Mouse (Mus musculus) embryonic facial prominence, embryonic 11.5 days (tissue): ENCODE data around the gene Kifc3. TPM values are rescaled to one million over a fixed set of nuclear protein-coding genes. Genes with fewer than 3 reads are reported as not detected.
"Not testable (repeated sequence)": the region's sequence is repeated elsewhere in the genome, so short reads cannot be mapped to it uniquely, and the experiment has no call there.

Source experiments
- ATAC-seq: fragments of 200-750 bp; cut with Nextera tagmentation; replicated peaks from 2 replicates; pipeline ENCODE4 v1.8.0; 2017; ENCODE audit warnings: low read depth; ENCODE audit not compliant: insufficient number of reproducible peaks, low FRiP score, low TSS enrichment
- DNase-seq: peaks from one replicate; pipeline ENCODE4 v3.0.0-alpha.2; 2015; ENCODE audit warnings: low spot score
- H3K27ac ChIP-seq: fragments of 300-500 bp; sonication (generic); replicated peaks from 2 replicates; pipeline ENCODE4 v1.5.1; 2014; ENCODE audit warnings: mild to moderate bottlenecking, low read depth, low read length, control low read depth
- H3K27me3 ChIP-seq: fragments of 300-500 bp; sonication (generic); 2 replicates; pipeline ENCODE4 v1.6.1; 2014; ENCODE audit warnings: mild to moderate bottlenecking, low read length, moderate library complexity, mixed read lengths; ENCODE audit not compliant: control insufficient read depth, insufficient read depth
- H3K36me3 ChIP-seq: fragments of 300-500 bp; sonication (generic); replicated peaks from 2 replicates; pipeline ENCODE4 v1.6.1; 2014; ENCODE audit warnings: low read depth, mild to moderate bottlenecking, low read length, moderate library complexity, mixed read lengths; ENCODE audit not compliant: control insufficient read depth, insufficient read depth
- H3K4me1 ChIP-seq: fragments of 300-500 bp; sonication (generic); 2 replicates; pipeline ENCODE4 v1.6.1; 2014; ENCODE audit warnings: low read length, mixed read lengths; ENCODE audit not compliant: control insufficient read depth, insufficient read depth
- H3K4me2 ChIP-seq: fragments of 300-500 bp; sonication (generic); 2 replicates; pipeline ENCODE4 v1.6.1; 2014; ENCODE audit warnings: low read depth, mild to moderate bottlenecking, control low read depth, low read length, moderate library complexity
- H3K4me3 ChIP-seq: fragments of 300-500 bp; sonication (generic); 2 replicates; pipeline ENCODE4 v1.5.1; 2014; ENCODE audit warnings: low read depth, low read length, control low read depth
- H3K9ac ChIP-seq: fragments of 300-500 bp; sonication (generic); replicated peaks from 2 replicates; pipeline ENCODE4 v1.6.1; 2014; ENCODE audit warnings: mild to moderate bottlenecking, control low read depth, low read length
- H3K9me3 ChIP-seq: fragments of 300-500 bp; sonication (generic); replicated peaks from 2 replicates; pipeline ENCODE4 v1.6.1; 2016; ENCODE audit warnings: mild to moderate bottlenecking, low read length, inconsistent platforms, mixed read lengths; ENCODE audit not compliant: control insufficient read depth
- WGBS: fragments of 180-500 bp; shearing (Covaris S2); extraction: QIAGEN DNeasy Blood & Tissue Kit; methylation state at CpG from one replicate; pipeline ENCODE4 v1.1.7; 2014; 5-methylcytosine and 5-hydroxymethylcytosine counted together
- polyA plus RNA-seq: library from polyadenylated mRNA; unstranded; fragments of >200 nt; fragmentation: Nextera tagmentation; extraction: Ambion mirVana; gene quantifications from 2 replicates; pipeline ENCODE4 v1.2.1, GENCODE M21; 2014

Kifc3 gene
- polyA plus RNA-seq, 1 experiment from 2014 or later, result 3.9 TPM

DNA sequence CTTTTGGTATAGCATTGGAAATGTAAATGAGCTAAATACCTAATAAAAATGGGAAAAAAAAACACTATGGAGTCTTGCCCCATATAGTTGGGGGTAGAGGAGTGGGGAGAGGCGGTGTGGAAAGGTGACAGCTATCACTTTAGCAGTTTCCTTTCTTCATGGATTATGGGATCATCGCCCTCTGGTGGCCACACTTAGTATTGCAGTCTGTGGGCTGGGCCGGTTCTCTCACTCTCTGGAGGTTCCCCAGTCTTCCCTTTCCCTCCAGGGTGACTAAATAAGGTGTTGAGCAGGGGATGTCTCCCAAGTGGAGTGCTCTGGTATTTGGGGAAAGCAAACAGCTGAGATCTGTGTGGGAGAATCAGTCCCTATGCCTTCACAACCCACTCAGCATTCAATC, 33.1 kb upstream of the Kifc3 start:
- Histone ChIP-seq H3K27ac (no peak overlapping the region), H3K4me2 (no peak overlapping the region), H3K4me1 (no peaks in the 10 kb centered on the region), H3K4me3 (no peak overlapping the region), H3K9me3 (no peaks in the 10 kb centered on the region), H3K27me3 (no peaks in the 10 kb centered on the region), H3K9ac (no peak overlapping the region), H3K36me3 (no peaks in the 10 kb centered on the region)
- DNase-seq, result peak; percentile 76
- 7% methylated on average over 3 of the region's 3 CpGs for WGBS
- ATAC-seq, result no peak

DNA sequence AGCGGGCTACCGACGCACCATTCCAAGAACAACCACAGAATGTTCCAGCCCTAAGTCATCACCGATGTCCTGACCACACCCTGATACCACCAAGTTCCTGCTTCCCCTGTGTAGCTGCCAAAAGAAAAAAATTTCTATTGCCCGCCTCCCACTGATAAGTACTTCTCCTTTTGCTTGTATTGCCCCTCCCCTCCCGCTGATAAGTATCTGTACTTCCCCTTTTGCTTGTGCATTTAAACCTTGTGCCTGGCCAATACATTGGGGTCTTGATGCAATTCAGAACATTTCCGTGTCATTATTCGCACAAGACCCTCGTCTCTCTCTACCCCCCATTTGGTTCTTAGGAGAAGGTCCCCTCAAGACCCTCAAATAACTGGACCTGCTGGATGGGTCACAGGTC, 27.5 kb upstream of the Kifc3 start:
- not testable (repeated sequence) for H3K27ac ChIP-seq, H3K4me3 ChIP-seq, H3K9me3 ChIP-seq, H3K4me1 ChIP-seq, ATAC-seq, H3K36me3 ChIP-seq, H3K27me3 ChIP-seq, H3K9ac ChIP-seq, H3K4me2 ChIP-seq, DNase-seq
- WGBS, result 94% methylated on average over 9 of the region's 9 CpGs

DNA sequence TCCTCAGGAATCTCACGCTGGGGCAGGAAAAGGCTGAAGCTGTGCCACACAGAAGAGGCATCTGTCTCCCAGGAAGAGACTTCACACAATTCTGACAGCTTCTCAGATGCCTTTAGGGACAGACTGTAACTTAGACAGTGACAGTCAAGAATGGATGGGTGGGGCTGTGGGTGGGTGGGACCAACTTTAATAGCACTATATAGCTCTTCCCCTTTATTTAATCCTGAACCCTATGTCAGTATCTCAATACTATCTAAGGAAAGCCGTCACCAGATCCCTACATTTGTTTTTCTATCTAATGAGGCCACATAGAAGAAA, 24.5 kb upstream of the Kifc3 start:
- Histone ChIP-seq H3K4me2 (no peak overlapping the region), H3K27ac (no peak overlapping the region), H3K27me3 (no peaks in the 10 kb centered on the region), H3K36me3 (no peaks in the 10 kb centered on the region), H3K9me3 (no peaks in the 10 kb centered on the region), H3K9ac (no peak overlapping the region), H3K4me1 (no peaks in the 10 kb centered on the region), H3K4me3 (no peak overlapping the region)
- ATAC-seq (no peak), DNase-seq (no peak)
- 19% methylated on average over 2 of the region's 2 CpGs for WGBS

DNA sequence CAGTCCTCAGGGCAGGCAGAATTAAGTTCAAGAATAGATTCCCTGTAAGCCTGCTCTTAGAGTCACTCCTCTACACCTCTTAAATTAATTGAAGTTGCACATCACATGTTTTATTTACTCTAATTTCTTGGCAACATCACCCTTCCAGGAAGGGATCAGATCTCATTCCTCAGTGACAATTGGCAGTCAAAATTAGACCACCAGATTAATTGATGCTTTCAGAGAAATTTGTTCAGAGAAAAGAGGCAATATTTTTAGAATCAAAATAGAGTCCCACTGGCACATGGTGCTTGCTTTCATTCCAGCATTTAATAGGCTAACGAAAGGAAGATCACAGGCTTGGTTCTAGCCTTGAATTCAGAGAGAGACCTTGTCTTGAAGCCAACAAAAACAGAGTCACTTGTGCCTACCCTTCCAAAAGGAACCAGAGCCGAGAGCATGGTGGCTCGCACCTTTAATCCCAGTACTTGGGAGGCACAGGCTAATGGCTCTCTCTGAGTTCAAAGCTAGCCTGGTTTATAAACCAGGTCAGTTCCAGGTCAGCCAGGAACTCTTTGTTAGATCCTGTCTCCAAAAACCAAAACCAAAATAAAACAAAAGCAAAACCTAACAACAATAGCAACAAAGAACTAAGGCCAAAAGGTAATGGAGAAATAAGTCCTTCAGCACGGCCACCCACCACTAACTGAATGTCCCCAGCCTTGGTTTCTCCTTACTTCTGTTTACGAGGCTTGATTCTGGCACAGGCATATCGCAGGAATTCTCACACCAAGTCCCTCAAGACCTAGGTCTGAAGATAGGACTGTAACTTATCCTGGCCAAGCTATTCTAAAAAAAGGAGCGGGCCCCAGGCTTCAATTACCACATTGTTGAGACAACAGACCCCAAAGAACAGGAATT, 23.9 kb upstream of the Kifc3 start:
- 46% methylated on average over 7 of the region's 7 CpGs for WGBS
- no peak overlapping the region for H3K27ac ChIP-seq

DNA sequence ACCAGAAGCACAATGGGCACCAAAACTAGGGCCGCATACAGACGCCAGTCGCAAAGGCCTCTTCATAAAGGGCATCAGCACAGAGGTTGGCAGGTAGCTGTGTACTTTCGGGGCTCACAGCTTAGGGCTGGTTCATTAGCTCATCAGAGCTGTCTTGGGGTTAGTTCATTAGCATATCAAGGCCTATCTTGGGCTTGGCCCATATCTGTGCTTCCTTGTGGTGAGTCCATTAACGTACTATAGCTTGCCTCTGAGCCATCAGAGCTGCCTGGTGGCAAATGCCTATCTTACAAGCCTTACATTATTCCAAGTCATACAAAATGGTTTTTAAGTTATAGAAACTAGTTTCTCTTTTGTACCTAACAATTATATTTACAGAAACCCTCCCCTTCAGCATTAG, 21.4 kb upstream of the Kifc3 start:
- ATAC-seq, result no peak
- H3K27me3 ChIP-seq, result no peaks in the 10 kb centered on the region
- no peak overlapping the region for H3K27ac ChIP-seq
- H3K36me3 ChIP-seq, result no peaks in the 10 kb centered on the region
- no peak overlapping the region for H3K4me3 ChIP-seq
- DNase-seq, result no peak
- no peak overlapping the region for H3K4me2 ChIP-seq
- H3K9me3 ChIP-seq, result no peaks in the 10 kb centered on the region
- H3K4me1 ChIP-seq, result no peaks in the 10 kb centered on the region
- H3K9ac ChIP-seq, result no peak overlapping the region
- 89% methylated on average over 5 of the region's 5 CpGs for WGBS

More for the DNA sequence above, 23.9 kb upstream of the Kifc3 start:
- no peak overlapping the region for H3K4me2 ChIP-seq
- DNase-seq (peak; percentile 15), ATAC-seq (no peak)
- no peak overlapping the region for H3K4me3 ChIP-seq
- H3K36me3 ChIP-seq, result no peaks in the 10 kb centered on the region
- no peaks in the 10 kb centered on the region for H3K27me3 ChIP-seq
- H3K4me1 ChIP-seq, result no peaks in the 10 kb centered on the region
- no peak overlapping the region for H3K9ac ChIP-seq
- H3K9me3 ChIP-seq, result no peaks in the 10 kb centered on the region

DNA sequence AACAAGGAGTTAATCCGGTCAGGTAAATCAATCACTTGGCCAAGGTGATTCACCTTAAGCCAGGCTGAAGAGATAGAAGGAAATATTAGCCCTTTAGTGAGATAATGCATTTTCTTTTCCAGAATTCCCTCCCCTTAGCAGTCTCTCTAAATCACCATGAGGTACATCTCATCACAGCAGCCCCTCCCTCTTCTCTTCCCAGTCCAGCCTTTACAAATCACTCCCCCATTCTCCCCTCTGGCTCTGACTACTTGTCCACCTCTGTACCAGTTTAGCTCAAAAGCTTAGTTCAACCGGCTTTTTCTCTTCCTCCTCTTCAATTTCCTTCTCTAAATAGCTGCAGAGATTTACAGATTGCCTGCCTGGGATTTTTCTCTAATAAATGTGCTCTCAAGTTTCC, 18.4 kb upstream of the Kifc3 start:
- 41% methylated on average over 2 of the region's 2 CpGs for WGBS

DNA sequence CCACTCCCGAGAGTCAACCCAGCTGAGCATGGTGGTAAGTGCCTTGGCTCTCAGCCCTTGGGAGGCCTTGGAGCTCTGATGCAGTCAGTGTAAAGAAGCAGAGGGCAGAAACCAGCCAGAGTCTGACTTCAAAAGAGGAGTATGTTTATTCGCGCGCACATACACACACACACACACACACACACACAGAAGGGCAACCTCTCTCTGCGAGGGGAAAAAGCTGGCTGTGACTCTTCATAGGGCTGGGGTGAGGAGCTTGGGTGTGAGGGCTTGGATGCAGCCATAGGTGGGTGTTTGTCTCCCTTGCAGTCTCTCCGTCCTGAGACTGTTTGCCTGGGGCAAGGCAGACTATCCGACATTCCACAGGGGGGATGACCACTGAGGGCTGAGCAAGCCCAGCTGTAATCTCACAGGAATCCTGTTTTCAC, 18.0 kb upstream of the Kifc3 start:
- ATAC-seq, result no peak

More for the DNA sequence above, 18.4 kb upstream of the Kifc3 start:
- no peaks in the 10 kb centered on the region for H3K36me3 ChIP-seq
- H3K4me3 ChIP-seq, result no peak overlapping the region
- no peaks in the 10 kb centered on the region for H3K27me3 ChIP-seq
- no peak overlapping the region for H3K27ac ChIP-seq
- no peak for ATAC-seq
- H3K9me3 ChIP-seq, result no peaks in the 10 kb centered on the region
- no peaks in the 10 kb centered on the region for H3K4me1 ChIP-seq
- no peak for DNase-seq
- no peak overlapping the region for H3K9ac ChIP-seq
- no peak overlapping the region for H3K4me2 ChIP-seq

DNA sequence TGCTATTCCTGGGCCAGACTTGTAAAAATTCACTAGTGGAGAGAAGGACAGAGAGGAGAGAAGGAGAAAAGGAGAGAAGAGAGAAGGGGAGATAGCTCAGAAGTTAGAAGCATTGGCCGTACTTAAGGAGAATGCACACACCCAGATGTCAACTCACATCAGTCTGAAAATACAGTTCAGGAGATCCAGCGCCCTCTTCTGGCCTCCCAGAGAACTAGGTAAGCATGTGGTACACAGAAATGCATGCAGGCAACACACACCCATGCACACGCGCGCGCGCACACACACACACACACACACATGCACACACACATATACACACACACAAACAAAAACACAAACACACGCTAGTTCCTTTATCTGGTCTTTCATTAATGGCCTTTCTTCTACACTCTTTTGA, 17.0 kb upstream of the Kifc3 start:
- no peaks in the 10 kb centered on the region for H3K27me3 ChIP-seq
- no peaks in the 10 kb centered on the region for H3K4me1 ChIP-seq
- DNase-seq (no peak), ATAC-seq (no peak)
- H3K36me3 ChIP-seq, result no peaks in the 10 kb centered on the region
- H3K9ac ChIP-seq, result no peak overlapping the region
- no peak overlapping the region for H3K27ac ChIP-seq
- WGBS, result 85% methylated on average over 8 of the region's 8 CpGs
- no peaks in the 10 kb centered on the region for H3K9me3 ChIP-seq
- H3K4me3 ChIP-seq, result no peak overlapping the region
- H3K4me2 ChIP-seq, result no peak overlapping the region

More for the DNA sequence above, 18.0 kb upstream of the Kifc3 start:
- no peak overlapping the region for H3K4me2 ChIP-seq
- WGBS, result 47% methylated on average over 7 of the region's 7 CpGs
- H3K27ac ChIP-seq, result no peak overlapping the region
- H3K9me3 ChIP-seq, result no peaks in the 10 kb centered on the region
- no peaks in the 10 kb centered on the region for H3K4me1 ChIP-seq
- no peak overlapping the region for H3K9ac ChIP-seq
- no peaks in the 10 kb centered on the region for H3K27me3 ChIP-seq
- no peak overlapping the region for H3K4me3 ChIP-seq
- no peaks in the 10 kb centered on the region for H3K36me3 ChIP-seq
- no peak for DNase-seq
